Mouse (Mus musculus) natural killer cell, adult 2 months (primary cell): ENCODE measurements around the gene Naa80.

Experiments used
- DNase-seq, 2 experiments: peaks; one replicate each; pipeline ENCODE4 v3.0.0; 2022; ENCODE audit warnings: low spot score in 2 of 2

Naa80 gene

GRCm38 (mm10) chr9:107617461-107617860 lies 38.8 kb downstream of the Naa80 start:
- DNase-seq = no peak

GRCm38 (mm10) chr9:107618098-107618497 lies 39.4 kb downstream of the Naa80 start:
- no peak for DNase-seq

GRCm38 (mm10) chr9:107618778-107619545 lies 40.3 kb downstream of the Naa80 start:
- DNase-seq = no peak

- no peak for DNase-seq
These were observed 40.8 kb downstream of the Naa80 start for GRCm38 (mm10) chr9:107619546-107619879.

- no peak for DNase-seq
These were observed 42.3 kb downstream of the Naa80 start for GRCm38 (mm10) chr9:107620954-107621353.

GRCm38 (mm10) chr9:107624539-107624938 lies 45.9 kb downstream of the Naa80 start:
- peak; percentile 51 to 52 for DNase-seq

GRCm38 (mm10) chr9:107624951-107625350 lies 46.3 kb downstream of the Naa80 start:
- DNase-seq = no peak

GRCm38 (mm10) chr9:107625351-107626128 lies 46.9 kb downstream of the Naa80 start:
- DNase-seq = no peak

- no peak for DNase-seq
These were observed 47.6 kb downstream of the Naa80 start for GRCm38 (mm10) chr9:107626158-107626843.

- peak; percentile 76 to 86 for DNase-seq
These were observed 48.2 kb downstream of the Naa80 start for GRCm38 (mm10) chr9:107626844-107627277.

GRCm38 (mm10) chr9:107627387-107628255 lies 48.9 kb downstream of the Naa80 start:
- DNase-seq = no peak

GRCm38 (mm10) chr9:107628721-107629410 lies 50.2 kb downstream of the Naa80 start:
- DNase-seq = peak in 1 of 2 experiments; percentile 76

- DNase-seq = no peak
These were observed 50.7 kb downstream of the Naa80 start for GRCm38 (mm10) chr9:107629411-107629730.

- no peak for DNase-seq
These were observed 51.3 kb downstream of the Naa80 start for GRCm38 (mm10) chr9:107629901-107630425.

- DNase-seq = no peak
These were observed 51.9 kb downstream of the Naa80 start for GRCm38 (mm10) chr9:107630576-107630975.

GRCm38 (mm10) chr9:107631311-107631826 lies 52.7 kb downstream of the Naa80 start:
- no peak for DNase-seq

- DNase-seq = no peak
These were observed 53.2 kb downstream of the Naa80 start for GRCm38 (mm10) chr9:107631861-107632260.

- DNase-seq = no peak
These were observed 53.8 kb downstream of the Naa80 start for GRCm38 (mm10) chr9:107632478-107632877.

- peak; percentile 83 to 86 for DNase-seq
These were observed 54.5 kb downstream of the Naa80 start for GRCm38 (mm10) chr9:107633091-107633660.
